Mouse (Mus musculus) frontal cortex, postnatal 14 days (tissue): ENCODE measurements around the gene Sox12.
"Not testable (repeated sequence)": the region's sequence is repeated elsewhere in the genome, so short reads cannot be mapped to it uniquely, and the experiment has no call there.

ENCODE experiments used
- DNase-seq, 2 experiments: peaks; one replicate each; pipeline ENCODE4 v3.0.0; 2022; ENCODE audit warnings: low spot score in 2 of 2

The Sox12 gene

DNA sequence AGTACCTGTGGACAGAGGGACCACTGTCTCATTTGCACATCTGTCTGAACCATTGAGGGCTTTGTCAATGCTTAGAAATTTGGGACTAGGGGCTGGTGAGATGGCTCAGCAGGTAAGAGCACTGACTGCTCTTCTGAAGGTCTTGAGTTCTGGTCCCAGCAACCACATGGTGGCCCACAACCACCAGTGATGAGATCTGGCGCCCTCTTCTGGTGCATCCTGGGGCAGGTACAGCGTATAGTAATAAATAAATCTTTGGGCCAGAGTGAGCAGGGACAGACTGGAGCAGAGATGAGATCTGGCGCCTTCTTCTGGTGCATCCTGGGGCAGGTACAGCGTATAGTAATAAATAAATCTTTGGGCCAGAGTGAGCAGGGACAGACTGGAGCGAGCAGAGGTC lies 38.9 kb downstream of the Sox12 start:
- not testable (repeated sequence) for DNase-seq

DNA sequence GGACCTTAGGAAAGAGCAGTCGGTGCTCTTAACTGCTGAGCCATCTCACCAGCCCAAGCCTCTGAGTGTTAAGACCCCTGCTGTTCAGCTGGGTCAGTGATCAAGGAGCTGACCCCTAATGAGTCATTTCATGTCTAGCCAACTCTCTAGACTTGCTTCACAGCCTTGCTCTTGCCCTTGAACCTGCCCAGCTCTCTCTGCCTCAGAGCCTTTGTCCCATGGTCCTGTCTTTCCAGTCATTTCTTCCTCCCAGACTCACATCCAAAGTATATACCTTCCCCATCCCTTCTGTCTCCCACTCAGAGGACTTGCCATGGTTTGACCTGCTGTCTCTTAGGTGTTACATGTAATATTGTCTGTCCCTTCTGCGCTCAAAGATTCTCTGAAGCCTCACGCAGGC lies 40.6 kb downstream of the Sox12 start:
- no peak for DNase-seq

GRCm38 (mm10) chr2:152349842-152350540 lies 47.9 kb downstream of the Sox12 start:
- no peak for DNase-seq

- no peak for DNase-seq
These were observed 48.7 kb downstream of the Sox12 start for GRCm38 (mm10) chr2:152349205-152349604.

GRCm38 (mm10) chr2:152347722-152348121 lies 50.1 kb downstream of the Sox12 start:
- no peak for DNase-seq

DNA sequence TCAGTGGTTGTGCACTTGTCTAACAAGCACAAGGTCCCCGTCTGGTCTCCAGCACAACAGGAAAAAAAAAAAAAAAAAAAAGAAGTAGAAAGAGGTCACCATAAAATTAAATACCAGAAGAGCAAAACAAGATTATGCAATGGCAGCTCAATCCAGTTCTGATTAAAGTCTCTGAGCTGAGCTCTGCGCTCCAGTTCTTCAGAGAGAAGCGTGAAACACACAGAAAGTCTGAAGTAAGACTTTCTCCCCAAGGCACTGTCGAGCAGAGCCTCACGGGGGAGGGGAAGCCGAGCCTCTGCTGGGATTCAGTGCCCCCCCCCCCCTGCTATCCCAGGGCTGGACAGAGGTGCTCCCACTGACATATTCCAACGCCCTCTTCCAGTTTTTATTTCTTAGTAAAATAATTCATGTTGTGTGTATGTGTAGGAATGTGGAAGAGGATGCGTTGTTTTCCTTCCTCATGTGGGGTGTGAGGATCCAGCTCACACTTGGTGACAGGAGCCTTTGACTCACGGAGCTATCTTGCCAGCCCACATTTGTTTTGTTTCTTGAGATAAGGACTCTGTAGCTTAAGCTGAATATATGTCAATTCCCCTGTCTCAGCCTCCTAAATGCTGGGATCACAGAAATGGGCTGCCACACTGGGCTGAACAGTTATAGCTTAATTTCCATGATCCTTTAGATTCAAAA lies 50.9 kb downstream of the Sox12 start:
- no peak for DNase-seq

DNA sequence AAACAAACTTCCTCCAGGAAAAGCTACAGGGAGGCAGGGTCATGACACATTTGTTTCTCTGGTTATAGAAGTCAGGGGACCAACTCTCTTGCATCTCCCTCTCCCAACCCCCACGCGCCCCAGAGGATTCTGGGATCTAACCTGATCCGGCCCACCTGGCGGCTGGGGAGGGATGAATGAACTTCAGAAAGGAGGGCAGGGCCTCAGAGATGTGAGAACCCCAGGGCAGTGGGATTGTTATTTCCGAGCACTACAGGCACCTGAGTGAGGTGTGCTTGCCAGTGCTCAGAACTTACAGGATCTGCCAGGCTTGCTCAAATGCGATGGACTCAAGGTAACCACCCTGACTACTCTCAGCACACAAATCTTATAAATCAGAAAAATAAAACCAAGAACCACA lies 52.5 kb downstream of the Sox12 start:
- DNase-seq = no peak

DNA sequence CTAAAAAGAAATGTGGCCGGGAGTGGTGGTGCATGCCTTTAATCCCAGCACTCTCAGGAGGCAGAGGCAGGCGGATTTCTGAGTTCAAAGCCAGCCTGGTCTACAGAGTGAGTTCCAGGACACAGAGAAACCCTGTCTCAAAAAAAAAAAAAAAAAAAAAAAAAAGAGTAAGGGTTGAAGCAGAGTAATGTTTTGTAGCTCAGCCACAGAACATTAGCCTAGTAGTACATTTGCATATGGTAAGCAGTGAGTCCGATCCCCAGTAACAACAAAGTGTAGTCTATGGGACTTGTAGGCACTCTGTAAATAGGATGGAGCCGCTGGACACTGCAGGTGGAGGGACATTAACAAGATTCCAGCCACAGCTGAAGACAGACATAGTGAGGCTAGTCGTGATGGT lies 53.0 kb downstream of the Sox12 start:
- DNase-seq = no peak

DNA sequence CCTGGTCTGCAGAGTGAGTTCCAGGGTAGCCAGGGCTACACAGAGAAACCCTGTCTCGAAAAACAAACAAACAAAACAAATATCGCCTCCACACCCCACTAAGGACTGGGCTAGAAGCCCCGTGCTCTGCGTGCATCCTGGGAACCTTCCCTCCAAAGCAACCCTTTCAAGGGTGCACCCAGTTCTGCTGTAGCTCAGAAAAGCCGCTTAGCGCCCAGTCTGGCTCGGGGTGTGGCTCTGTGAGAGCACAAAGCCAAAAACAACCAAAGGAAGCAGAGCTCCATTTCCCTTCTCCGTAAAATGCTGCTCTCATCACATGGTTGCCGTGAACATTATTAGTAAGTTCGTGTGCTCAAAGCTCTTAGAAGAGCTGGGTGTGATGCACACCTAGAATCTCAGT lies 53.5 kb downstream of the Sox12 start:
- DNase-seq = no peak
